Mouse (Mus musculus): ENCODE results near the gene Def6.

GRCm38 (mm10) chr17:28201982-28202381, 5.6 kb upstream of the Def6 start:
- no peak for TF ChIP-seq CTCF (conservative IDR thresholded peaks at IDR 0.05; ENCODE audit: low read length)
- no peak for TF ChIP-seq NANOG (IDR thresholded peaks at IDR 0.05; ENCODE audit: borderline replicate concordance, low read length)
- no peak for TF ChIP-seq POU5F1 (IDR thresholded peaks at IDR 0.05; ENCODE audit: borderline replicate concordance, low read length)
